Comparison of ENCODE assay signal across 16 mouse cellular contexts in genomic region chrX:63466350-63466749, GRCm38 (mm10).
"Had no signal": no experiment of that assay in that cellular context is flagged by ENCODE, and none has a peak within 500 bp of the region (broad histone marks: within the 10 kb centered on the region; RNA-seq: fewer than 3 reads in every experiment).

No protein-coding gene starts in this region.

- H3K27me3 ChIP-seq: neural tube, embryonic 12.5 days; neural tube, embryonic 13.5 days; neural tube, embryonic 15.5 days; stomach, embryonic 15.5 days had no signal

- H3K4me1 ChIP-seq: neural tube, embryonic 12.5 days; neural tube, embryonic 13.5 days; neural tube, embryonic 15.5 days; stomach, embryonic 15.5 days had no signal

- H3K4me3 ChIP-seq: neural tube, embryonic 12.5 days; neural tube, embryonic 13.5 days; neural tube, embryonic 15.5 days; stomach, embryonic 15.5 days had no signal

- DNase-seq: retina, postnatal 1 day; right cerebral cortex, adult 18-20 months; right cerebral cortex, postnatal 14 days; right cerebral cortex, postnatal 4 days; spleen, adult 18-20 months; thymus, adult 18-20 months; thymus, adult 2 months; thymus, postnatal 14 days; thymus, postnatal 25 days; thymus, postnatal 36 days; thymus, postnatal 4 days had no signal

- H3K27ac ChIP-seq: neural tube, embryonic 12.5 days; neural tube, embryonic 13.5 days; neural tube, embryonic 15.5 days; stomach, embryonic 15.5 days; stomach, postnatal 0 days had no signal

- H3K36me3 ChIP-seq: neural tube, embryonic 12.5 days; neural tube, embryonic 13.5 days; neural tube, embryonic 15.5 days; stomach, embryonic 15.5 days had no signal

- H3K4me2 ChIP-seq: neural tube, embryonic 12.5 days; neural tube, embryonic 13.5 days; neural tube, embryonic 15.5 days; stomach, embryonic 15.5 days had no signal

- H3K9me3 ChIP-seq: neural tube, embryonic 12.5 days; neural tube, embryonic 13.5 days; neural tube, embryonic 15.5 days; stomach, embryonic 15.5 days had no signal

- H3K9ac ChIP-seq: neural tube, embryonic 12.5 days; neural tube, embryonic 13.5 days; neural tube, embryonic 15.5 days; stomach, embryonic 15.5 days had no signal
